17 mouse cellular contexts compared by ENCODE assay signal in genomic region chr15:81060975-81061374, GRCm38 (mm10).
A peak's percentile ranks its signal among the peaks of the same experiment; 100 is the strongest.
DNase-seq lines count a peak whose midpoint lies in the region; ATAC-seq and TF ChIP-seq lines count a peak whose summit lies in the region.
"Had no signal": no experiment of that assay in that cellular context is flagged by ENCODE, and none has a peak within 500 bp of the region (broad histone marks: within the 10 kb centered on the region; RNA-seq: fewer than 3 reads in every experiment).

No protein-coding gene starts in this region.

- no peak for ATAC-seq in intestine, postnatal 0 days
- no peak for ATAC-seq in intestine, embryonic 15.5 days
- no peak for ATAC-seq in lung, postnatal 0 days
- ATAC-seq: forebrain, postnatal 0 days; intestine, embryonic 16.5 days had no signal

- WGBS in intestine, postnatal 0 days = 100% methylated on average over 2 of the region's 2 CpGs
- WGBS in intestine, embryonic 15.5 days = 91% methylated on average over 2 of the region's 2 CpGs
- 97% methylated on average over 2 of the region's 2 CpGs for WGBS in lung, postnatal 0 days

- H3K36me3 ChIP-seq in intestine, postnatal 0 days (ENCODE audit: control insufficient read depth, insufficient read depth) = no peaks in the 10 kb centered on the region
- H3K36me3 ChIP-seq in intestine, embryonic 15.5 days = no peaks in the 10 kb centered on the region
- H3K36me3 ChIP-seq in lung, postnatal 0 days (ENCODE audit: insufficient read depth, low read length) = no peaks in the 10 kb centered on the region
- peaks cover 0 to 4% of the 10 kb centered on the region in 2 experiments; a peak in 2 of 4 replicates for H3K36me3 ChIP-seq in MEL (ENCODE audit: control insufficient read depth in 1 of 2, insufficient read depth in 2 of 2, low read length in 2 of 2)
- H3K36me3 ChIP-seq: embryonic facial prominence, embryonic 13.5 days; hindbrain, embryonic 12.5 days; liver, embryonic 13.5 days; stomach, embryonic 15.5 days had no signal

- no peak for DNase-seq in lung, postnatal 0 days (ENCODE audit: low spot score)
- DNase-seq in lung, postnatal 4 days = no peak
- DNase-seq in MEL (ENCODE audit: low read depth, low spot score) = peak; percentile 27
- DNase-seq in adrenal gland, postnatal 10 days = no peak
- no peak for DNase-seq in left cerebral cortex, adult 9 months (ENCODE audit: low spot score in 2 of 2)
- DNase-seq: cerebellum, adult 9-10 months; forebrain, postnatal 0 days; liver, embryonic 13.5 days; lung, postnatal 14 days; spleen, adult 18-20 months had no signal

- TF ChIP-seq EP300 in lung, postnatal 0 days (IDR thresholded peaks at IDR 0.05) = no peak
- TF ChIP-seq EP300 in MEL (IDR thresholded peaks at IDR 0.05; ENCODE audit: low read depth in 1 of 2, low read length in 2 of 2) = no peak

- H3K27me3 ChIP-seq in intestine, postnatal 0 days (replicated peaks; ENCODE audit: control insufficient read depth, insufficient read depth, low read length) = no peaks in the 10 kb centered on the region
- H3K27me3 ChIP-seq in intestine, embryonic 15.5 days (replicated peaks) = no peaks in the 10 kb centered on the region
- no peaks in the 10 kb centered on the region for H3K27me3 ChIP-seq in lung, postnatal 0 days (replicated peaks; ENCODE audit: insufficient read depth, low read length)
- H3K27me3 ChIP-seq in MEL (ENCODE audit: control insufficient read depth in 1 of 2, insufficient read depth in 2 of 2, low read length in 2 of 2) = no peaks in the 10 kb centered on the region
- H3K27me3 ChIP-seq: embryonic facial prominence, embryonic 13.5 days; hindbrain, embryonic 12.5 days; liver, embryonic 13.5 days; stomach, embryonic 15.5 days had no signal

- no peak overlapping the region for H3K4me2 ChIP-seq in intestine, postnatal 0 days (replicated peaks; ENCODE audit: low read depth)
- no peak overlapping the region for H3K4me2 ChIP-seq in intestine, embryonic 15.5 days (replicated peaks)
- no peak overlapping the region for H3K4me2 ChIP-seq in lung, postnatal 0 days (replicated peaks; ENCODE audit: low read depth, low read length)
- H3K4me2 ChIP-seq: embryonic facial prominence, embryonic 13.5 days; hindbrain, embryonic 12.5 days; liver, embryonic 13.5 days; stomach, embryonic 15.5 days had no signal

- no peak overlapping the region for H3K9ac ChIP-seq in intestine, postnatal 0 days (ENCODE audit: low read depth, low read length)
- H3K9ac ChIP-seq in intestine, embryonic 15.5 days = no peak overlapping the region
- no peak overlapping the region for H3K9ac ChIP-seq in lung, postnatal 0 days (replicated peaks; ENCODE audit: low read depth)
- H3K9ac ChIP-seq in MEL (ENCODE audit: control insufficient read depth, low read depth, low read length, poor library complexity, severe bottlenecking) = no peak overlapping the region
- H3K9ac ChIP-seq: embryonic facial prominence, embryonic 13.5 days; forebrain, postnatal 0 days; hindbrain, embryonic 12.5 days; liver, embryonic 13.5 days; stomach, embryonic 15.5 days had no signal

- TF ChIP-seq POLR2A in MEL (IDR thresholded peaks at IDR 0.05; ENCODE audit: control insufficient read depth in 1 of 2, insufficient read depth in 1 of 2, low read depth in 1 of 2, low read length in 2 of 2, poor library complexity in 1 of 2) = no peak

- peak; percentile 62 for TF ChIP-seq CTCF in intestine, postnatal 0 days (IDR thresholded peaks at IDR 0.05; ENCODE audit: low read depth)
- peak; percentile 50 for TF ChIP-seq CTCF in lung, postnatal 0 days (IDR thresholded peaks at IDR 0.05)
- peak in 1 of 3 experiments; percentile 43; a peak in 2 of 6 replicates for TF ChIP-seq CTCF in MEL (IDR thresholded peaks at IDR 0.05 in 2 of 3, conservative IDR thresholded peaks at IDR 0.05 in 1 of 3; ENCODE audit: control insufficient read depth in 1 of 3, insufficient read depth in 1 of 3, low read depth in 2 of 3, low read length in 3 of 3, poor library complexity in 1 of 3, severe bottlenecking in 1 of 3)

- no peak overlapping the region for H3K4me3 ChIP-seq in intestine, postnatal 0 days (ENCODE audit: low read depth, low read length)
- H3K4me3 ChIP-seq in intestine, embryonic 15.5 days (replicated peaks) = no peak overlapping the region
- no peak overlapping the region for H3K4me3 ChIP-seq in lung, postnatal 0 days (ENCODE audit: low read depth, low read length)
- no peak overlapping the region for H3K4me3 ChIP-seq in MEL (ENCODE audit: control insufficient read depth in 1 of 2, insufficient read depth in 1 of 2, low read depth in 2 of 2, low read length in 2 of 2)
- H3K4me3 ChIP-seq: embryonic facial prominence, embryonic 13.5 days; hindbrain, embryonic 12.5 days; limb, embryonic 10.5 days; liver, embryonic 13.5 days; stomach, embryonic 15.5 days had no signal

- no peaks in the 10 kb centered on the region for H3K79me2 ChIP-seq in MEL (ENCODE audit: control insufficient read depth, insufficient read depth, low read length, poor library complexity)

- H3K27ac ChIP-seq in intestine, postnatal 0 days (ENCODE audit: low read depth, low read length) = no peak overlapping the region
- no peak overlapping the region for H3K27ac ChIP-seq in intestine, embryonic 15.5 days
- H3K27ac ChIP-seq in lung, postnatal 0 days (ENCODE audit: low read length) = no peak overlapping the region
- no peak overlapping the region for H3K27ac ChIP-seq in MEL (ENCODE audit: control insufficient read depth, low read depth, low read length)
- H3K27ac ChIP-seq: embryonic facial prominence, embryonic 13.5 days; hindbrain, embryonic 12.5 days; liver, embryonic 13.5 days; stomach, embryonic 15.5 days had no signal

- H3K4me1 ChIP-seq in intestine, postnatal 0 days (replicated peaks; ENCODE audit: control insufficient read depth, insufficient read depth, low read length) = no peaks in the 10 kb centered on the region
- peaks cover 13% of the 10 kb centered on the region for H3K4me1 ChIP-seq in intestine, embryonic 15.5 days (replicated peaks)
- peaks cover 5% of the 10 kb centered on the region for H3K4me1 ChIP-seq in lung, postnatal 0 days (ENCODE audit: insufficient read depth, low read depth, low read length)
- H3K4me1 ChIP-seq in MEL (ENCODE audit: control insufficient read depth in 1 of 2, insufficient read depth in 2 of 2, low read length in 2 of 2) = peaks cover 0 to 9% of the 10 kb centered on the region in 2 experiments; a peak in 2 of 4 replicates

- no peak; the same call in 1 of the 2 replicates for TF ChIP-seq RAD21 in MEL (IDR thresholded peaks at IDR 0.05; ENCODE audit: low read depth, low read length)

- no peaks in the 10 kb centered on the region for H3K9me3 ChIP-seq in intestine, postnatal 0 days (ENCODE audit: control insufficient read depth)
- no peaks in the 10 kb centered on the region for H3K9me3 ChIP-seq in intestine, embryonic 15.5 days
- no peaks in the 10 kb centered on the region for H3K9me3 ChIP-seq in lung, postnatal 0 days (ENCODE audit: low read length)
- H3K9me3 ChIP-seq in MEL (replicated peaks; ENCODE audit: insufficient read depth, low read length) = no peaks in the 10 kb centered on the region
- H3K9me3 ChIP-seq: embryonic facial prominence, embryonic 13.5 days; hindbrain, embryonic 12.5 days; limb, embryonic 10.5 days; liver, embryonic 13.5 days; stomach, embryonic 15.5 days had no signal

TF ChIP-seq in MEL, 35 proteins besides CTCF, POLR2A, EP300 and RAD21:
- no peak for TF ChIP-seq CHD1 (IDR thresholded peaks at IDR 0.05; ENCODE audit: low read depth, low read length)
- TF ChIP-seq SMC3 (IDR thresholded peaks at IDR 0.05; ENCODE audit: low read depth, low read length) = peak; percentile 54
- TF ChIP-seq MAZ (IDR thresholded peaks at IDR 0.05; ENCODE audit: low read depth, low read length) = no peak
- no peak for TF ChIP-seq NELFE (IDR thresholded peaks at IDR 0.05; ENCODE audit: low read depth, low read length)
TF ChIP-seq in MEL: peak in this region for 1.
